Mouse (Mus musculus): ENCODE results near the gene Hes5. TPM values are rescaled to one million over a fixed set of nuclear protein-coding genes. Genes with fewer than 3 reads are reported as not detected.

Gene Hes5
- polyA plus RNA-seq, 1 experiment from 2014 or later = 0.13 TPM

GRCm38 (mm10) chr4:154948066-154948939 lies 12.4 kb upstream of the Hes5 start:
- peaks cover 63% of the 10 kb centered on the region for H3K27me3 ChIP-seq (ENCODE audit: control insufficient read depth, insufficient read depth, low read depth, low read length)
- ATAC-seq (ENCODE audit: low read depth) = no peak

GRCm38 (mm10) chr4:154948940-154949588 lies 11.7 kb upstream of the Hes5 start:
- no peaks in the 10 kb centered on the region for H3K9me3 ChIP-seq (replicated peaks; ENCODE audit: control insufficient read depth, low read length)
- H3K27me3 ChIP-seq (ENCODE audit: control insufficient read depth, insufficient read depth, low read depth, low read length) = peaks cover 71% of the 10 kb centered on the region
- no peak for ATAC-seq (ENCODE audit: low read depth)
- no peak overlapping the region for H3K27ac ChIP-seq (ENCODE audit: low read length)
- H3K9ac ChIP-seq (ENCODE audit: low read depth, low read length) = no peak overlapping the region
- H3K4me3 ChIP-seq (ENCODE audit: low read depth, low read length) = no peak overlapping the region
- peaks cover 6% of the 10 kb centered on the region for H3K4me1 ChIP-seq (ENCODE audit: control insufficient read depth, low read depth, low read length)
- WGBS (ENCODE audit: insufficient replicate concordance) = 55% methylated on average over 6 of the region's 6 CpGs
- no peaks in the 10 kb centered on the region for H3K36me3 ChIP-seq (ENCODE audit: control insufficient read depth, insufficient read depth)
- no peak overlapping the region for H3K4me2 ChIP-seq (ENCODE audit: low read depth, low read length)

More at GRCm38 (mm10) chr4:154948066-154948939, 12.4 kb upstream of the Hes5 start:
- Histone ChIP-seq H3K4me3 (ENCODE audit: low read depth, low read length) (no peak overlapping the region), H3K36me3 (ENCODE audit: control insufficient read depth, insufficient read depth) (no peaks in the 10 kb centered on the region), H3K27ac (ENCODE audit: low read length) (no peak overlapping the region), H3K4me2 (ENCODE audit: low read depth, low read length) (no peak overlapping the region), H3K9me3 (replicated peaks; ENCODE audit: control insufficient read depth, low read length) (no peaks in the 10 kb centered on the region), H3K9ac (ENCODE audit: low read depth, low read length) (no peak overlapping the region), H3K4me1 (ENCODE audit: control insufficient read depth, low read depth, low read length) (peaks cover 10% of the 10 kb centered on the region)
- WGBS (ENCODE audit: insufficient replicate concordance) = 36% methylated on average over 14 of the region's 14 CpGs

GRCm38 (mm10) chr4:154949589-154949982 lies 11.1 kb upstream of the Hes5 start:
- 15% methylated on average over 16 of the region's 16 CpGs for WGBS (ENCODE audit: insufficient replicate concordance)
- peaks cover 76% of the 10 kb centered on the region for H3K27me3 ChIP-seq (ENCODE audit: control insufficient read depth, insufficient read depth, low read depth, low read length)

GRCm38 (mm10) chr4:154952461-154953241 lies 8.1 kb upstream of the Hes5 start:
- Histone ChIP-seq H3K36me3 (ENCODE audit: control insufficient read depth, insufficient read depth) (no peaks in the 10 kb centered on the region), H3K27me3 (ENCODE audit: control insufficient read depth, insufficient read depth, low read depth, low read length) (peaks cover 91% of the 10 kb centered on the region), H3K4me1 (ENCODE audit: control insufficient read depth, low read depth, low read length) (peaks cover 2% of the 10 kb centered on the region), H3K4me3 (ENCODE audit: low read depth, low read length) (no peak overlapping the region), H3K27ac (ENCODE audit: low read length) (no peak overlapping the region), H3K4me2 (ENCODE audit: low read depth, low read length) (no peak overlapping the region), H3K9me3 (replicated peaks; ENCODE audit: control insufficient read depth, low read length) (no peaks in the 10 kb centered on the region), H3K9ac (ENCODE audit: low read depth, low read length) (no peak overlapping the region)
- ATAC-seq (ENCODE audit: low read depth) = no peak
- WGBS (ENCODE audit: insufficient replicate concordance) = 6% methylated on average over 26 of the region's 26 CpGs

More at GRCm38 (mm10) chr4:154949589-154949982, 11.1 kb upstream of the Hes5 start:
- Histone ChIP-seq H3K4me1 (ENCODE audit: control insufficient read depth, low read depth, low read length) (peaks cover 5% of the 10 kb centered on the region), H3K9me3 (replicated peaks; ENCODE audit: control insufficient read depth, low read length) (no peaks in the 10 kb centered on the region), H3K27ac (ENCODE audit: low read length) (no peak overlapping the region), H3K4me2 (ENCODE audit: low read depth, low read length) (no peak overlapping the region), H3K9ac (ENCODE audit: low read depth, low read length) (no peak overlapping the region), H3K4me3 (ENCODE audit: low read depth, low read length) (no peak overlapping the region), H3K36me3 (ENCODE audit: control insufficient read depth, insufficient read depth) (no peaks in the 10 kb centered on the region)
- no peak for ATAC-seq (ENCODE audit: low read depth)

GRCm38 (mm10) chr4:154956604-154957003 lies 4.1 kb upstream of the Hes5 start:
- peaks cover 12% of the 10 kb centered on the region for H3K4me1 ChIP-seq (ENCODE audit: control insufficient read depth, low read depth, low read length)
- no peak overlapping the region for H3K4me3 ChIP-seq (ENCODE audit: low read depth, low read length)
- H3K9ac ChIP-seq (ENCODE audit: low read depth, low read length) = no peak overlapping the region
- no peaks in the 10 kb centered on the region for H3K36me3 ChIP-seq (ENCODE audit: control insufficient read depth, insufficient read depth)
- H3K4me2 ChIP-seq (ENCODE audit: low read depth, low read length) = no peak overlapping the region
- ATAC-seq (ENCODE audit: low read depth) = no peak
- no peaks in the 10 kb centered on the region for H3K9me3 ChIP-seq (replicated peaks; ENCODE audit: control insufficient read depth, low read length)
- WGBS (ENCODE audit: insufficient replicate concordance) = 37% methylated on average over 9 of the region's 9 CpGs
- no peak overlapping the region for H3K27ac ChIP-seq (ENCODE audit: low read length)
- peaks cover 98% of the 10 kb centered on the region for H3K27me3 ChIP-seq (ENCODE audit: control insufficient read depth, insufficient read depth, low read depth, low read length)

- Histone ChIP-seq H3K4me2 (ENCODE audit: low read depth, low read length) (no peak overlapping the region), H3K27me3 (ENCODE audit: control insufficient read depth, insufficient read depth, low read depth, low read length) (peaks cover 98% of the 10 kb centered on the region), H3K27ac (ENCODE audit: low read length) (no peak overlapping the region), H3K9ac (ENCODE audit: low read depth, low read length) (no peak overlapping the region), H3K4me3 (ENCODE audit: low read depth, low read length) (no peak overlapping the region), H3K9me3 (replicated peaks; ENCODE audit: control insufficient read depth, low read length) (no peaks in the 10 kb centered on the region), H3K36me3 (ENCODE audit: control insufficient read depth, insufficient read depth) (no peaks in the 10 kb centered on the region), H3K4me1 (ENCODE audit: control insufficient read depth, low read depth, low read length) (peaks cover 12% of the 10 kb centered on the region)
- ATAC-seq (ENCODE audit: low read depth) = no peak
- 50% methylated on average over 13 of the region's 13 CpGs for WGBS (ENCODE audit: insufficient replicate concordance)
Measured at GRCm38 (mm10) chr4:154957289-154957993, 3.3 kb upstream of the Hes5 start.

GRCm38 (mm10) chr4:154958171-154958570 lies 2.6 kb upstream of the Hes5 start:
- Histone ChIP-seq H3K9me3 (replicated peaks; ENCODE audit: control insufficient read depth, low read length) (no peaks in the 10 kb centered on the region), H3K4me3 (ENCODE audit: low read depth, low read length) (no peak overlapping the region), H3K27me3 (ENCODE audit: control insufficient read depth, insufficient read depth, low read depth, low read length) (peaks cover 98% of the 10 kb centered on the region), H3K27ac (ENCODE audit: low read length) (no peak overlapping the region), H3K9ac (ENCODE audit: low read depth, low read length) (no peak overlapping the region), H3K4me1 (ENCODE audit: control insufficient read depth, low read depth, low read length) (peaks cover 15% of the 10 kb centered on the region), H3K36me3 (ENCODE audit: control insufficient read depth, insufficient read depth) (no peaks in the 10 kb centered on the region), H3K4me2 (ENCODE audit: low read depth, low read length) (no peak overlapping the region)
- ATAC-seq (ENCODE audit: low read depth) = no peak
- 4% methylated on average over 15 of the region's 15 CpGs for WGBS (ENCODE audit: insufficient replicate concordance)

GRCm38 (mm10) chr4:154958621-154959020 lies 2.1 kb upstream of the Hes5 start:
- H3K4me1 ChIP-seq (ENCODE audit: control insufficient read depth, low read depth, low read length) = peaks cover 20% of the 10 kb centered on the region
- ATAC-seq (ENCODE audit: low read depth) = no peak
- H3K27ac ChIP-seq (ENCODE audit: low read length) = no peak overlapping the region
- no peak overlapping the region for H3K4me3 ChIP-seq (ENCODE audit: low read depth, low read length)
- WGBS (ENCODE audit: insufficient replicate concordance) = 15% methylated on average over 8 of the region's 8 CpGs
- H3K4me2 ChIP-seq (ENCODE audit: low read depth, low read length) = no peak overlapping the region
- no peak overlapping the region for H3K9ac ChIP-seq (ENCODE audit: low read depth, low read length)
- no peaks in the 10 kb centered on the region for H3K36me3 ChIP-seq (ENCODE audit: control insufficient read depth, insufficient read depth)
- H3K9me3 ChIP-seq (replicated peaks; ENCODE audit: control insufficient read depth, low read length) = no peaks in the 10 kb centered on the region
- H3K27me3 ChIP-seq (ENCODE audit: control insufficient read depth, insufficient read depth, low read depth, low read length) = peaks cover 98% of the 10 kb centered on the region
